Mouse (Mus musculus) kidney, adult 2 months (tissue): Measurements from ENCODE around the gene Tmem150c.

Experiments used
- CTCF ChIP-seq: fragments of 200-500 bp; conservative IDR thresholded peaks from 2 replicates; pipeline ENCODE4 v1.5.1; 2011; ENCODE audit warnings: low read depth, mild to moderate bottlenecking, control low read depth, low read length, moderate library complexity, mixed read lengths; ENCODE audit not compliant: insufficient read depth, insufficient read length
- POLR2A ChIP-seq: fragments of 200-500 bp; IDR thresholded peaks from one replicate; pipeline ENCODE4 v1.6.1; 2011; ENCODE audit warnings: low read depth, low read length, control low read depth

DNA sequence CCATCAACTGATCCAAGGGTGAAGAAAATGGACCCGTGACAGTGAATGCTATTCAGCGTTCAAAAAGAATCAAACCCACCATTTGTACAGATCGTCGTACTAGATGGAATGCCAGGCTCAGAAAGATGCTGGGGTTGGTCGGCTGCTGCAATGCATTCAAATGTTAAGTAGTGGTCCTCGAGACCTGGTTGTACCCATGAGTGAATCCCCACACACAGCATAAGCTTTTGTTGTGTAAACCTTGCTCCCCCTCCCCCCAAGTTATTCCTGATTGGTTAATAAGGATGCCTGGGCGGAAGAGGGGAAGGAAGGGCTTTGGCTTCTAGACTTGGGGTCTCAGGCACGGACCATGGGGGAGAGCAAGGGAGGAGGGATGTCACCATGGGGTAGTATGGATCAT is 40.3 kb downstream of the Tmem150c start:
- TF ChIP-seq CTCF = no peak
- no peak for TF ChIP-seq POLR2A
